Mouse (Mus musculus) midbrain, embryonic 16.5 days (tissue): Measurements from ENCODE around the gene Gm19684. TPM values are rescaled to one million over a fixed set of nuclear protein-coding genes. Genes with fewer than 3 reads are reported as not detected.
"Not testable (repeated sequence)": the region's sequence is repeated elsewhere in the genome, so short reads cannot be mapped to it uniquely, and the experiment has no call there.

Source experiments
- ATAC-seq: fragments of 200-750 bp; cut with Nextera tagmentation; 2 replicates; pipeline ENCODE4 v1.8.0; 2017; ENCODE audit warnings: moderate TSS enrichment
- H3K27ac ChIP-seq: fragments of 300-500 bp; sonication (generic); 2 replicates; pipeline ENCODE4 v1.5.1; 2014; ENCODE audit warnings: mild to moderate bottlenecking, low read length, mixed read lengths
- H3K27me3 ChIP-seq: fragments of 300-500 bp; sonication (generic); 2 replicates; pipeline ENCODE4 v1.6.1; 2014; ENCODE audit warnings: low read depth, low read length, mixed read lengths; ENCODE audit not compliant: control insufficient read depth, insufficient read depth
- H3K36me3 ChIP-seq: fragments of 300-500 bp; sonication (generic); 2 replicates; pipeline ENCODE4 v1.6.1; 2014; ENCODE audit warnings: mild to moderate bottlenecking, low read length, moderate library complexity, mixed read lengths; ENCODE audit not compliant: control insufficient read depth, insufficient read depth
- H3K4me1 ChIP-seq: fragments of 300-500 bp; sonication (generic); 2 replicates; pipeline ENCODE4 v1.6.1; 2014; ENCODE audit warnings: mild to moderate bottlenecking, low read length, mixed read lengths; ENCODE audit not compliant: control insufficient read depth, insufficient read depth
- H3K4me2 ChIP-seq: fragments of 300-500 bp; sonication (generic); 2 replicates; pipeline ENCODE4 v1.6.1; 2014; ENCODE audit warnings: mild to moderate bottlenecking, low read length, mixed read lengths
- H3K4me3 ChIP-seq: fragments of 300-500 bp; sonication (generic); 2 replicates; pipeline ENCODE4 v1.5.1; 2014; ENCODE audit warnings: low read depth, mild to moderate bottlenecking, low read length, moderate library complexity, mixed read lengths
- H3K9ac ChIP-seq: fragments of 300-500 bp; sonication (generic); 2 replicates; pipeline ENCODE4 v1.6.1; 2014; ENCODE audit warnings: low read depth, low read length, mixed read lengths
- H3K9me3 ChIP-seq: fragments of 300-500 bp; sonication (generic); replicated peaks from 2 replicates; pipeline ENCODE4 v1.6.1; 2014; ENCODE audit warnings: mild to moderate bottlenecking, low read length, mixed read lengths; ENCODE audit not compliant: control insufficient read depth, poor library complexity, severe bottlenecking
- WGBS: fragments of 180-500 bp; shearing (Covaris S2); extraction: QIAGEN DNeasy Blood & Tissue Kit; methylation state at CpG from one replicate; pipeline ENCODE4 v1.1.7; 2014; 5-methylcytosine and 5-hydroxymethylcytosine counted together
- polyA plus RNA-seq: library from polyadenylated mRNA; unstranded; fragments of >200 nt; fragmentation: Nextera tagmentation; extraction: Ambion mirVana; gene quantifications from 2 replicates; pipeline ENCODE4 v1.2.1, GENCODE M21; 2015

Gene Gm19684
- polyA plus RNA-seq, 1 experiment from 2014 or later: not detected

DNA sequence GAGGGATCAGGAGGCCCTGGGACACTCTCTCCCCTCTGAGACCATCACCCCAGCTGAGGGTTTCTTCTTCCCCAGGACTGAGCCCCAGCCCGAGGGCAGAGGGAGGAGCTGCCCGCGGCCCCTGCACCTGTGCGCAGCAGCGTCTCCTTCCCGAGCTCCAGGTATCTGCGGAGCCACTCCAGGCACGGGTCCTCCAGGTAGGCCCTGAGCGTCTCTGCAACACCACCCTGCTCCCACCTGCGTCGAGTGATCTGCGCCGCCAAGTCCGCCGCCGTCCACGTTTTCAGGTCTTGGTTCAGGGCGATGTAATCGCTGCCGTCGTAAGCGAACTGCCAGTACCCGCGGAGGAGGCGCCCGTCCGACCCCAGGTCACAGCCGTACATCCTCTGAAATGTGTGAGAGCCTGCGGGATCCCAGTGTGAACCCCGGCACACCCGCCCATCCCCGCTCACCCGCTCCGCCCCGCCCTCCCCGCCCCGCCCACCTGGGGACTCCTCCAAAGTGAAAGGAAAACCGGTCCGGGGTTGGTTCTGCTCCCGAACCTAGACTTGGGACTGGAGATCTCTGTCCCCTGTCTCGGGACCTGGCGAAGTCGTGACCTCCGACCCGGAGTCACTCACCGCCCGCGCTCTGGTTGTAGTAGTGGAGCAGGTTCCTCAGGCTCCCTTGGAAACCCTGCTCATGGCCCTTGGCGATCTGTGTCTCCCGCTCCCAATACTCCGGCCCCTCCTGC lies 46.0 kb downstream of the Gm19684 start:
- H3K9ac ChIP-seq: no peak overlapping the region
- 3% methylated on average over 44 of the region's 51 CpGs for WGBS
- peak overlapping the region; percentile 25 for H3K4me2 ChIP-seq
- peak overlapping the region; percentile 12 for H3K4me3 ChIP-seq
- 0 out of 2 replicates have a peak, but pooled peaks cover 3% of the 10 kb centered on the region for H3K9me3 ChIP-seq
- no peaks in the 10 kb centered on the region for H3K36me3 ChIP-seq
- peaks cover 61% of the 10 kb centered on the region for H3K27me3 ChIP-seq
- H3K4me1 ChIP-seq: no peaks in the 10 kb centered on the region
- ATAC-seq: no peak
- H3K27ac ChIP-seq: no peak overlapping the region

GRCm38 (mm10) chr17:36168039-36168652 lies 46.7 kb downstream of the Gm19684 start, which contains the start of gene Gm8909:
TSS of gene Gm8909 (minus strand) at chr17:36168537.
- 2% methylated on average over 50 of the region's 63 CpGs for WGBS
- 0 out of 2 replicates have a peak, but pooled peaks cover 3% of the 10 kb centered on the region for H3K9me3 ChIP-seq
- H3K9ac ChIP-seq: no peak within 1 kb of the TSS
- no peaks in the 10 kb centered on the region for H3K36me3 ChIP-seq
- H3K4me1 ChIP-seq: no peaks in the 10 kb centered on the region
- H3K4me3 ChIP-seq: peak within 1 kb of the TSS; percentile 12
- H3K27me3 ChIP-seq: peaks cover 61% of the 10 kb centered on the region
- no peak within 1 kb of the TSS for H3K27ac ChIP-seq
- no peak for ATAC-seq
- H3K4me2 ChIP-seq: peak within 1 kb of the TSS; percentile 25

DNA sequence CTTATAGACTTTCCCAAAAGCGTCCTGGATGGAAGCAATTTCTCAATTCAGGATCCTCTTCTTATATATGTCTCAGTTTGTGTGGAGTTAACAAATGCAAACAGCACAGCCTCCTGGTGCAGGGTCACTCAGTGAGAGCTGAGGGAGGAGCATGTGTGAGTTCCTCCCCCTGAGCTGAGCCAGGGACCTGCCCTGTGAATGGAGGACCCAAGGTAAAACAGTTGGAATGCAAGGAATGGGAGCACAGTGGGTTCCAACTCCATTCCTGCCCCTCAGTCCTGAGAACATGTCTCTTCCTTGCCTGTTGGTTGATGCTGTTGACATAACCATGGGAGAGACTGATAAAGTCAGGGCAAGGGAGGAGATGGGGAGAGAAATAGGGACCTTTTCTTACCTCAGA lies 47.6 kb downstream of the Gm19684 start:
- not testable (repeated sequence) for H3K4me3 ChIP-seq, H3K27ac ChIP-seq, H3K9ac ChIP-seq, H3K36me3 ChIP-seq, H3K4me2 ChIP-seq, H3K9me3 ChIP-seq, ATAC-seq, H3K4me1 ChIP-seq
- peaks cover 51% of the 10 kb centered on the region for H3K27me3 ChIP-seq
- no CpG with 5 or more reads among the region's 1 CpGs for WGBS

DNA sequence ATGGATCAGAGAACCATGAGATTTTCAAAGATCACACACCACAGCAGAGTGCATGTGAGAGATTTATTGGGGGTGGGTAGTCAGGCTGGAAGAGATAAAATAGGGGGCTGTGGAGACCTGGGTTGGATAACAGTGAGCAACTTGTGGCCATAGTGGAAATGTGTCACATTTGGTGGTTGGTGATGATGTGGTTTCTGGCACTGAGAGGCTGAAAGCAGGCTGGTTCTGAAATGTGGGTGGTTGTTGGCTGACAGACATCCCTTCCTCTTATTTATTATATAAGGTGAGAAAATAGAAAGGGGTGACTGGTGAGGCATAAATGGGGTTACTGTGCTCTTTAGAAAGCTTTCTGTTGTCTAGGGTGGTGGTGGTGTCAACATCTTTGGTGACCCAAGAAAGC lies 48.3 kb downstream of the Gm19684 start:
- no peak for ATAC-seq

DNA sequence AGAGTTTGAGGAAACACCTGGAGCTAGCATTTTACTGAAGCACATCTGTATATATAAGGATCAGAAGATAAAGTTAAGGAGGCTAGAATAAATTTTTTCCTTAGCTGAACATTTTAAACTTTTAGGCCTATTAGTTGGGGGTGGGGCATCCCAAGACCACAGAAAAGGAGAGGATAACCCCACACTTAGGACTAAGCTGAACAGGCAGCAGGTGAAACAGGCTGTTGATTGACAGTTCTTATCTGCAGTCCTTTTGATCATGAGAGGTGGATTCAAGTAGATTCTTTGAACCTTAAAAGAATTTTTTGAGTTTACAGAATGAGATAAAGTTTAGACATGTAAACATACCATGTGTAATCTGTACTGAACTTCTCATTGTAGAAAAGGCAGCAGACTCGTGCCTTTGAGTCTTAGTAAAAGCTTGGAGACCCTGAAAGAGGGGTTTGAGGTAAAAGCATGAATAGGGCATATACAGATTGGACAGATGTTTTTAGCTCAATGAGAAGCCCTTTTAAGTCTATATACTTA lies 48.9 kb downstream of the Gm19684 start:
- H3K4me3 ChIP-seq: no peak overlapping the region
- no peak overlapping the region for H3K27ac ChIP-seq
- ATAC-seq: no peak
- peaks cover 39% of the 10 kb centered on the region for H3K27me3 ChIP-seq
- H3K4me1 ChIP-seq: no peaks in the 10 kb centered on the region
- 0 out of 2 replicates have a peak, but pooled peaks cover 3% of the 10 kb centered on the region for H3K9me3 ChIP-seq
- H3K4me2 ChIP-seq: no peak overlapping the region
- 31% methylated on average over 1 of the region's 1 CpGs for WGBS
- H3K9ac ChIP-seq: no peak overlapping the region
- H3K36me3 ChIP-seq: no peaks in the 10 kb centered on the region

More for the DNA sequence above, 48.3 kb downstream of the Gm19684 start:
- H3K4me1 ChIP-seq: no peaks in the 10 kb centered on the region
- peaks cover 45% of the 10 kb centered on the region for H3K27me3 ChIP-seq
- H3K9ac ChIP-seq: no peak overlapping the region
- H3K36me3 ChIP-seq: no peaks in the 10 kb centered on the region
- no peak overlapping the region for H3K4me2 ChIP-seq
- no peak overlapping the region for H3K27ac ChIP-seq
- H3K9me3 ChIP-seq: 0 out of 2 replicates have a peak, but pooled peaks cover 3% of the 10 kb centered on the region
- H3K4me3 ChIP-seq: no peak overlapping the region

GRCm38 (mm10) chr17:36176132-36176531 lies 54.7 kb downstream of the Gm19684 start:
- not testable (repeated sequence) for H3K4me3 ChIP-seq, H3K27me3 ChIP-seq, H3K9ac ChIP-seq, H3K4me1 ChIP-seq, H3K9me3 ChIP-seq, H3K27ac ChIP-seq, H3K4me2 ChIP-seq, H3K36me3 ChIP-seq, ATAC-seq
- WGBS: no CpG with 5 or more reads among the region's 2 CpGs

DNA sequence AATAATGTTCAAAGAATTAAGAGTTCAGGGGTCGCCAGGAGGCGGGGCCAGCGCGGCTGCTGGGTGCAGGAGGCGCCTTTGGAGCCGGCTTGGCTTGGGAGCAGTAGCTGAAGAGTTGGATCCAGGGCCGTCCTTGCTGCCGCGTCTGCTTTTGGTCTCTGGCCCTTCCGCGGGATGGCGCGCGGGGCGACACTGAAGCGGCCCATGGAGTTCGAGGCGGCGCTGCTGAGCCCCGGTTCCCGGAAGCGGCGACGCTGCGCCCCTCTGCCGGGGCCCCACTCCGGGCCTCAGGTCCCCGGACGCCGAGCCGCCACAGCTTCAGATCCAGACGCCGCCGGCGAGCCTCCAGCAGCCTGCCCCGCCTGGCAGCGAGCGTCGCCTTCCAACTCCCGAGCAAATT lies 57.5 kb downstream of the Gm19684 start:
- WGBS: under 1% methylated on average over 40 of the region's 40 CpGs
- H3K4me1 ChIP-seq, H3K36me3 ChIP-seq, H3K9me3 ChIP-seq, ATAC-seq, H3K27ac ChIP-seq: not testable (repeated sequence)
- Histone ChIP-seq H3K4me3 (peak overlapping the region; percentile 31), H3K9ac (0 out of 2 replicates have a peak overlapping the region, but pooled peaks have one; percentile 14), H3K4me2 (peak overlapping the region; percentile 60), H3K27me3 (peaks cover 12% of the 10 kb centered on the region)
